Mouse (Mus musculus): Measurements from ENCODE around the gene Qrfp. TPM values are rescaled to one million over a fixed set of nuclear protein-coding genes. Genes with fewer than 3 reads are reported as not detected.

The Qrfp gene
- polyA plus RNA-seq, 1 experiment = 0.74 TPM

- DNase-seq (ENCODE audit: low read depth) = peak; percentile 88
These were observed 39.5 kb downstream of the Qrfp start for GRCm38 (mm10) chr2:31770781-31771441.

DNA sequence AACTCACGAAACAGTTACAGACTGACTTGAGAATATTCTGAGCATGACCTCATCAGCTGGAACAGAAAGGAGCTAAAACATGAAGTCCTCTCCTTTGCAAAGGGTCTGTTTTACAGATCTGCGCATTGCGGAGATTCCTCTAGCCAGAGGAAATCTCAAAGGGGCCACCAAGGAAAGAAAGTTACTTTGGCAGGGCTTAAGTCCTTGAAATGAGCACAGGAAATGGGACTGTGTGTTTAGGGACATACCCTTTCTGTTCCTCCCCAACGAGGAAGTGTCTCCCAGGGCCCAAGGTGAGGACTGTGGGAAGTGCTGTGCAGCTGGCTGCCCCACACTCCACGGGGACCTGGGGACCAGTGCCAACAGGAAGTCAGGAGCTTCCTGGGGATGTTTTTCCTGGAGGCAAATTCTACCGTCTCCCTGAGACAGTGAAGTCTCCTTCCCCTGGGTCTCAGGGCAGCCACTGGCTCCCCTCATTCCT is 40.7 kb downstream of the Qrfp start:
- no peak for DNase-seq (ENCODE audit: low read depth)

DNA sequence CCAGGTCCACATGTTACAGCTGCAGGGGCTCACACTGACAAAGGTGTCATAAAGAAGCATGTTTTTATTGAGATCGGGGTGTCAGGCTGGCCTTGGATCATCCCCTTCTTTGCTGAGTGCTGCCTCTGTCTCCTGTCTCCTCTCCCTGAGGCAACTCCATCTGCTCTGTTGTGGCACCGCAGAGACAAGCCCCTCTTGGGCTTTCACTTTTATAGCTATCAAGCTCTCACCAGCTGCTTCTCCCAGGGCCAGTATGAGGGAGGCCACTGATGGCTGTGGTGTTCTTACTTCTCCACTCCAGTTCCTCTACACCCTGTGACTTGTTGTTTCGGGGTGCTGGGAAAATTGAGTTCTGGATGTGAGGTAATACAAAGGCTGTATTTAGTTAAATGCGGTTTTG is 41.3 kb downstream of the Qrfp start:
- no peak for DNase-seq (ENCODE audit: low read depth)

GRCm38 (mm10) chr2:31767815-31768214 is 42.6 kb downstream of the Qrfp start:
- no peak for DNase-seq (ENCODE audit: low read depth)

GRCm38 (mm10) chr2:31767104-31767503 is 43.3 kb downstream of the Qrfp start:
- no peak for DNase-seq (ENCODE audit: low read depth)

DNA sequence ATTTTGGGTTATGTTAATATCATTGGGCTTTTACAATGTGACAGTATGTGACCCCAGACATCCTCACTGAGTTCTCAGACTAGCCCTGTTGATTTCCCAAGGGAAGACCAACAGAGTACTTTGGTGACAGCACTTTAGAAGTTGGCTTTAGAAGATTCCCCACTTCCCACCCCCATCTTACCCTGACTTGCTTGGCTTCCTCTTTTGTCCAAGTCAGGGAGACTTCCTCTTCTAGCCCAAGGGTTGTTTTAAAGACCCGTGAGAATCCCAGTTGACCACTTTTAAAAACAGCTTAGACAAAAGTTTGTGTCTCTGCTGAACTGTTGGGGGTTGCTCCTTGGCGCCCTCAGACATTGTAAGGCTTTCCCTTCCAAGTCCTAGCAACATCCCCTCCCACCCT is 47.1 kb downstream of the Qrfp start:
- DNase-seq (ENCODE audit: low read depth) = no peak

- DNase-seq (ENCODE audit: low read depth) = no peak
These were observed 47.5 kb downstream of the Qrfp start for GRCm38 (mm10) chr2:31762853-31763252.

- no peak for DNase-seq (ENCODE audit: low read depth)
These were observed 48.2 kb downstream of the Qrfp start for GRCm38 (mm10) chr2:31762155-31762554.

GRCm38 (mm10) chr2:31761585-31761984 is 48.8 kb downstream of the Qrfp start:
- DNase-seq (ENCODE audit: low read depth) = no peak

DNA sequence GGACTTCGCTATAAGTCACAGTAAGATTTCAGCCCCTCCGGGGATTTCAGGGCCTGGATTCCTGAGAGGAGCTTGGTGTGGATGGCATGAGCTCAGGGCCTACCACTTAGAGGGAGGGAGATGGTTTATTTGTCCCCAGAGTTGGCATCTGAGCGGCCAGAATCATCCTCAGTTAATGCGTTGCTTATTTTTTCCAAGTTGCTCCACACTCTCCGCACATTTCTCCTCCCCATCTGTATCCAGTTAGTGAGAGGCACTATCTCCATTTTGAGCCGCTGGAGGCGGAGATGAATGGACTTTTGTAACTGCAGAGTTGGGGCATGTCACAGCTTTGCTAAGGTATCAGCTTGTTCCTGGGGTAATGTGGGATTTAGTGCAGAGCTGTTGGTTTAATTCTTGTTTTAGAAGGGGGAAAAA is 49.3 kb downstream of the Qrfp start:
- no peak for DNase-seq (ENCODE audit: low read depth)

- DNase-seq (ENCODE audit: low read depth) = no peak
These were observed 49.9 kb downstream of the Qrfp start for GRCm38 (mm10) chr2:31760486-31760885.

DNA sequence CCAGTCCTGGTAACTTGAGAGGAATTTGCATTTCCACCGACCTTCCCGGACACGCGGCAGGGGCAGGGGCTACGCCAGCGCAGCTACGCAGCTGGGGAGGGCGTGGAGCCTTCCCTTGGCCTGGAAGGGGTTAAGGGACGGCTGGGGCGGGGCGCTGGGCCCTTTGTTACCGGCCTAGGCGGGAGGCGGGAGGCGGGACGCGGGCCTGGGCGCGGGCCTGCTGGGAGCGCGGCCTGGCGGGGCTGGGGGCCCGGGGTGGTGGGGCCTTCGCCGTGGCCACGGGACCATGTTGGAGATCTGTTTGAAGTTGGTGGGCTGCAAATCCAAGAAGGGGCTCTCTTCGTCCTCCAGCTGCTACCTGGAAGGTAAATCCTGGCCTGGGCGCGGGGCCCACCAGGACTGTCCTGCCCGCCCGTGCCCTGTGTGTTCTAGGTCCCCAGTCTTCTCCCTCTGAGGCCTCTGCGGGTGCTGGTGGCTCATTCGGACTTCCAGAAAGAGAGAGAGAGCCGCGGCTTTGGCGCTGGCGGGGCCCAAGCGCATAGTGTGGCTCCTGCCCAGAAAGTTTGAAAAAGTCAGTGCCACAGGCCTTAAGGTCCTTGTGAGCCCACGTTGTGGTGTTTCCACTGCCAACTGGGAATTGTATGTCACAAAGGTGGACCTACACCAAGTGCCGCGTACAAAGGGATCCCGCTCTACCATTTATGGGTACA is 50.5 kb downstream of the Qrfp start:
- DNase-seq (ENCODE audit: low read depth) = no peak

DNA sequence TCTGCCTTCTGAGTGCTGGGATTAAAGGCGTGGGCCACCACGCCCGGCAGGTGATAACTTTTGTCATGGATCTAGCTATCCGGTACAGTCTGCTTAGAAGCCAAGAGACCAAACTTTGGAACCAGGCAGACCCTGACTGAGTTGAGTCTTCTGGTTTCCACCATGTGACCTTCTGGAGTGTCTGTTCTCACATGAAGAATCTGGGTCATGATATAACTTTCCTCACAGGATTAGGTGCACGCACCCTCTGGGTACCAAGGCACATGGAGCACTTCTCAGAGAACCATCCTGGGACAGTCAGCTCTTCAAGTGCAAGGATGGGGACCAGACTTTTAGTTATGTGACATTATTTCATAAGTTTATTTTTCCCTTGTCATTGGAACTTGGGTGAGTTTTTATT is 51.4 kb downstream of the Qrfp start:
- no peak for DNase-seq (ENCODE audit: low read depth)

DNA sequence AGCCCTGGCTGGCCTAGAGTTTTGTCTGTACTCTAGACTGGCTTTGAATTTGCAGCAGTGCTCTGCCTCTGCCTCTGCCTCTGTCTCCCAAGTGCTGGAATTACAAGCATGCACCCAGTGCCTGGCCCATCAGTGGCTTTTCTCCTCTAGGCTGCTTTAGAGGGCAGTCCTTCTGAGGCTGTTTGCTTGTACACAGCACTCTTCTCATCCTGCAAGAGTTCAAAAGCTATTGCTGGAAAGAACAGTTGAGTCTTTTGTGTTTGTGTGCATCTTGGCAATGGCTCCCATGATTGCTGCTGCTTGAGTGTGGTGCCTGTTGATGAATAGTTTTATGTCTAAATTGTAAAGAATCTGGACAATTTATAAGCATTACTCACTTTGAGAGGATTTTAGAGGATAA is 52.9 kb downstream of the Qrfp start:
- DNase-seq (ENCODE audit: low read depth) = no peak

Other genes starting within 250 kb of the Qrfp start
- 35.6 and 50.1 TPM in 2 replicates for gene Fubp3, start 237.9 kb downstream of the Qrfp start, polyA plus RNA-seq (2012; rRNA removed)
- not detected in 2 replicates for gene Prdm12, start 170.5 kb downstream of the Qrfp start, polyA plus RNA-seq (2012; rRNA removed)
- gene Exosc2, start 139.9 kb downstream of the Qrfp start, polyA plus RNA-seq (2012; rRNA removed) = 12.0 TPM in 2 replicates
- gene Abl1, start 122.2 kb downstream of the Qrfp start, polyA plus RNA-seq (2012; rRNA removed) = 45.5 and 45.8 TPM in 2 replicates
- gene Fibcd1, start 35.4 kb upstream of the Qrfp start, polyA plus RNA-seq (2012; rRNA removed) = 1.7 and 1.8 TPM in 2 replicates
- gene Lamc3, start 76.7 kb upstream of the Qrfp start, polyA plus RNA-seq (2012; rRNA removed) = 19.5 and 32.9 TPM in 2 replicates
- 3.6 and 4.0 TPM in 2 replicates for gene Aif1l, start 139.6 kb upstream of the Qrfp start, polyA plus RNA-seq (2012; rRNA removed)
- 26.8 and 30.6 TPM in 2 replicates for gene Nup214, start 163.9 kb upstream of the Qrfp start, polyA plus RNA-seq (2012; rRNA removed)